Mouse (Mus musculus): ENCODE measurements at regions not wholly inside any gene's neighbourhood (a gene's known extent, or its start where the extent isn't known, plus 50 kb on each side); places are given as distances from the start of the nearest gene placed in this dataset.

DNA sequence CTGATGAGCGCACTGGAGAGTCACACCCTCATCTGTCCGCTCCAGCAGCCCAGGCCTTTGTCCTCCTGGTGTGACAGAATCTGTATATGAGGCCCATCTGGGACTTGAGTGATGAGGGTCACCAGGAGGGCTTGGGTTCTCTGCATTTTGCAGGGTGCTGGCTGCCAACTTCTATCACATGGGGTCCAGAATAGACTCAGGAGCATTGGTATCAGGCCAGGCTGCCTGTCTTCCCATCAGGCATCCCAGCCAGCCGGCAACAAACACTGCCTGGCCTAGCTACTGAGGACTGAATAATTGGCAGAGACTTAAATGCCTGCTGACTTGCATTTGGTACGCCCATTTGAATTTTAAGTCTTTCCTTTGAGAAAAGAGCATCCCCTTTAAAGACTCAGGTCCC is 94.0 kb upstream of the Abca1 start:
- no peak for TF ChIP-seq POLR2A (IDR thresholded peaks at IDR 0.05; ENCODE audit: borderline replicate concordance, extremely low read depth, insufficient read depth, insufficient read length, poor library complexity, severe bottlenecking)
- no peak for TF ChIP-seq CTCF (IDR thresholded peaks at IDR 0.05; ENCODE audit: borderline replicate concordance, extremely low read depth, insufficient read depth, insufficient read length)

Measured in brain, embryonic 14.5 days (tissue).